Mouse (Mus musculus) layer of hippocampus, adult 9-10 months (tissue): Measurements from ENCODE around the gene Macrod2.

Source experiments
- DNase-seq: peaks from one replicate; pipeline ENCODE4 v3.0.0; 2022; ENCODE audit warnings: low spot score

Gene Macrod2

DNA sequence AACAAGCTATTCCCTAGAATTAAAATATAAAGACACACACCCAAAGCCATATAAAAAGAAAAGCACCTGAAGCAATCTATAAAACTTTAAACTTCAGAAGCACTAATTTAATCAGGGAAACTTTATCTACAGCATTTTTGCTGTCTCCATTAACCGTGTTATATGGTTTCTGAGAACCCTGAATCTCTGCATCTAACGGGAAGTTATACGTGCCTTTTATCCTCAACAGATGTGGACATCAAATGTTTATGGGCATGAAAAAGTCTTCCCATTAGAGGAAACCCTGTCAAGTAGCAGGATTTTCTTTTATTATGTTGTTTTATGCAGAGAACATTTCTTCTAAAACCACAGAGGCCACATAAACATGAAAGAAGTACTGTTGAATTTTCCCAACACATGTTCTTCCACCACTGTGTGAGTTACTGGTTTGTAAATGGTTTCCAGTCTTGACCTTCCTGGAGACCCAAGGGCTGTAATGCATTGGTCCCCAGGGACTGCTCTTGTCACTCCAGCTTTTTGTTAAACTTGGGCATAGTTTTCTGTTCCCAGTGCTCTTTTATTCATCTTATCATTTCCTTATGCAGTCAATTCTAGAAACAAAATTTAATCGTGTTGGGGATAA lies 1629.5 kb downstream of the Macrod2 start:
- DNase-seq = no peak

DNA sequence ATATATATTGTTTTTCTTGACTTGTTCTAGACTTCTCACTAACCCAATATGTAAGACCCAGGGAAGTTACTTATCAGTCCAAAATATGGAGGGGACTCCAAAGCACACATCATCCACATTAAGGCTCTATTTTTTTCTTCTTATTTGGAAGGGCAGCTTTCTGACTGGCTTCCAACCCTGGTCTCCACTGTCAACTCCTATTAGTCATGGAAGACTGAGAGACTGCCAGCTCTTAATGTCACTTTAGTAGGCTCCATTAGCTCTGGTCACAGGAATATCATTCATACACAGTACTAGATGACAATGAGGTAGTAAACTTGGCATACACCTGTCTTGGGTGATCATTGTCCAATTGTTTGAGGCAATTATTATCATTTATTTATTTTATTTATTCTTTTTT lies 1631.6 kb downstream of the Macrod2 start:
- DNase-seq = no peak

DNA sequence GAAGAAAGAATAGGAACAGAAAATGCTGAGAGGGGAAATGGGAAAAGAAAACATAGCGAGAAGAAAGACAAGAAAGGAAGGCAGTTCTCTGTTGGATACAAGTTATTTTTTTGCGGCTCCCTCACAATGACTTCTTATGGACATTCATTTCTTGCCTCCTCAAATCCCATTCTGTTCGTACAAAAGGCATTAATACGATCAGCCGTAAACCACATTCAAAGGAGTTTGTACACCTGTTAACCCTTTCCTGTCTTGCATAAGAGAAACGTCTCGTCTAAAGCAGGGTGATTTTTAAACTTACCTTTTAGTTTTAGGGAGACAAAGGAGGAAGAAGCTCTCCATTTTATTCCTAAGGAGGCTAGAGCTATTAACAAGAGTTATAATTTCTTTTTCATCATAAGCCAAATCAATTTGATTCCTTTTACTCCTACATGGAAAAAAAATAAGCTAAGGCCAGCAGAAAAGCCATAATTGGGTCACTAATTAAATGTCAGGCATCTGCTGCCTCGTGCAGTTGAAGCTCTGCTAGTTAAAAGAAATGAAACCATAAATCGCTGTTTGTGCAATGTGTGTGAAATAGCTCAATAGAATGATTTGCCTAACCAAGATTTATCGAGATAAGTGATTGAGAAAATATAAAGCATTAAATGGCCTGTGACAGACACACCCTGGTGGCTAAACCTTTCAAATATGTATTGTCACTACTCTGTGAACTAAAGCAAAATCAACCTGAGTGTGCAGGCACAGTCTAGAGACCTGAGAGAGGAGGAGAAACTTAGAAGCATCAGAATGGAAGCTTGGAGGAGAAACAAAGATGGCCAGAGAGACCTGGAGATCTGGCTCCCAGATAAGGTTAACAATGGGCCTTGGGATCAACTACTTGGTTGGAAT lies 1635.9 kb downstream of the Macrod2 start:
- no peak for DNase-seq

DNA sequence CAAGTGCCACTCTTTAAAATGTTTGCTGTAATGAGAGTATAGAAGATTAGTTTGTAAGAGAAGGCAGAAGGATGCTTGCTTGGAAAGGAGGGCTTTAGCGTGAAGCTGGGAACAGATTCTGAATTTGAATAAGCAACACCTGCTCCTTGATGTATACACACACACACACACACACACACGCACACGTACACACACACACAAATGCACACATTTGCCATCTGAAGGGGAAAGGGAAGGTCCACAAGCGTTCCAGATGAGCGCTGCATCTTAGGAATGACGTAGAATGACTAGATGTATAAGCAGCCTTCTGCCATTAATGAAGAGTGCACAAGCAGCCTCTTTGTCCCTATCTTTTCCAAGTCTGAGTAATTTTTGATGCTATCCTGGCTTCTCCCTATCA lies 1660.5 kb downstream of the Macrod2 start:
- no peak for DNase-seq

DNA sequence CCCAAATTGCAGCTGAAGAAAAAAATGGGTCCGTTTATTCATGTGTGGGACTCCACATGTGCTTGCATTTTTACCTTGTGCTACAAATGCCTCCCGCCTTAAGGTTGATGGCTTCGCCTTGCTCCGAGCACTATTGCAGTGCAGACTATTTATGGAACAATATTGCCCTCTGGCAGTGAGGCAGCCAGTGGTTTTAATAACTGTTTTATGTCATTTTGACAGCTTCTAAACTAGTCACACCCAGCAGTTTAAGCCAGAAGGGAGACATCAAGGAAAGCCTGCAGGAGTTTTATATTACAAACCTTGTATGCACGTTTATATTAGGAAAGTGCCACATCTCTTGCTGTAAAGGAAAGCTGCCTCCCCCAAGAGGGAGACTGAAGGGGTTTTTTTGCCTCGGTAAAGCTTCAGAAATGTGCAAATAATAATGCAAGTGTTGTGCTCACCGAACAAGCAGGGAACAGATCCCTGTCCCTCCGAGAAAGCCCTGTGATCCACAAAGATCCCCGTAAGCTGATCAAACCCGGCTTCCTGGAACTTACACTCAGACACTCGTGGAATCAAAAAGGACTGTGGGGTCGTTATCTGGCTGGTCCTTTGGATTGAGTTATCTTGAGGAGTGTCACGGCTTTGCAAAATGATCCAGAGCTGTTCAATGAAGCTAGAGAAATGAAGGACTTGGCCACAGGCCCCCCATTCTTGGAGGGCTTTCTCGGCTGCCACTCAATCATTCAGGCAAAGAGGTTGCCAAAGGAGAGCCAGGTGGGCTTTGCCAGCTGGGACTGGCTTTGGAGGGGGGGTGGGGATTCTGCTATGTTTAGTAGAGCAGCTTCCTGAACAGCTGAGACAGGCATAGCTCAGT lies 1663.0 kb downstream of the Macrod2 start:
- no peak for DNase-seq

DNA sequence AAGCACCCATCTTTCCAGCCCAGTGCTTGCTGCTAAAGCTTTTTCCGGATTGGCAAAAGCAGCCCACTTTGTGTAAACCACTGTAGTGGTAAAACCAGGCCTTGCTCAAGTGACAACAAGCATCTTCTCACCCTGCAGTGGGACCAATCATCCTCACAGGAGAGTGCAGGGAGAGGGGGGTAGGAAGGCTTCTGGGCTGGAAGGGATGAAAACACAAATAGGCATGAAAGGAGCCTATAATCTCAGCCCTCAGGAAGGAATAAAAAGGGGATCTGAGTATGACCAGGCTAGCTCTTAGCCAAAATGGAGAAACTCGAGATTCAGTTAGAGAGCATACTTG lies 1663.6 kb downstream of the Macrod2 start:
- no peak for DNase-seq

DNA sequence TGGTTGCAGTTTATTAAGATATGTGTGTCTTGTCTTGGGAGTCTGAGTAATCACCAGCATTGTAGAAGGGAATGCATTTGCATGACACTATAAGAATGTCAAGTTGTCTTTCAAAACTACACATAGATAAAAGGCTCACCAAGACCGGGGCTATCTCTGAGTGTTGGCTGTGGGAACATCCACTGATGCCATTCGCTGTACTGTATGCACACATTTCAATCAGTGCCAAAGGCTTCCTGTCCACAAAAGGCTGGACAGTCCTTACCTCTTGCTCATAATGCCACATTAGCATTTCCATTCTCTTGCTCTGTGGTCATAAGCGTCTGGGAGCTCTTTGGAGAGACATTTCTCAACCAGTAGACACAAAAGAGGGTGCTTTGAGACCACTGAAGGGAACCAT lies 1713.8 kb downstream of the Macrod2 start:
- no peak for DNase-seq

DNA sequence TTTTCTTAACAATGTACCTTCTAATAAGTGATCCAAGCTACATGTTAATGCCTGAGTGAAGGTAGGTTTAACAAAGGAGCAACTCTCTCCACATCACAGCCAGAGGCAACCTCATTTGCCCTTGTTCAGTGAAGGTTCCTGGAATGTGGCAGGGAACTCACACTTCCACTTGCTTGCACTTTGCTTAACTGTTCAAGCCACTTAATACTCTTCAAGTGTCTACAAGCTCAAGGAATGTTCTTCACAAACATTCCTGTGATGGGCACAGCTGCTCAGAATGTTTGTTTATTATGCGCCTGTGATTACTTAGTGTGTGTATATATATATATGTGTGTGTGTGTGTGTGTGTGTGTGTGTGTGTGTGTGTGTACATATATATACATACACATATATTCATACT lies 1721.5 kb downstream of the Macrod2 start:
- DNase-seq = no peak

DNA sequence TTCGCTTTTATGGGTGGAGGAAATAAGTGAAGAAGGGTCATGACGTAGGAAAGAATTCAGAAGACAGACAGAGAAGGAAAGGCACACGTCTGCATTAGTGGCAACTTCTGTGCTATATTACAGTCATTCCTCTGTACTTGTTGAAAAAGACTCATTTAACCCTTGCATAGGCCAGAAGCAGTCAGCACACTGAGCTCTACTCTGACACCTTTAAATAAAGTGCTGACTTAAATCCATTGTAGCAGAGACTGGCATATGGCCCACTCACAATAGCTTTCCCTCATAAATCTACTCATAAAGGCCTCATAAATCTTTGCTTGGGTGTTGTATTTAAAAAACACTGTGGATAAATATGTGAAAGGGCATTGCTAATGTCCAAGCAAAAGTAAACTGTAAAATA lies 1733.0 kb downstream of the Macrod2 start:
- no peak for DNase-seq

DNA sequence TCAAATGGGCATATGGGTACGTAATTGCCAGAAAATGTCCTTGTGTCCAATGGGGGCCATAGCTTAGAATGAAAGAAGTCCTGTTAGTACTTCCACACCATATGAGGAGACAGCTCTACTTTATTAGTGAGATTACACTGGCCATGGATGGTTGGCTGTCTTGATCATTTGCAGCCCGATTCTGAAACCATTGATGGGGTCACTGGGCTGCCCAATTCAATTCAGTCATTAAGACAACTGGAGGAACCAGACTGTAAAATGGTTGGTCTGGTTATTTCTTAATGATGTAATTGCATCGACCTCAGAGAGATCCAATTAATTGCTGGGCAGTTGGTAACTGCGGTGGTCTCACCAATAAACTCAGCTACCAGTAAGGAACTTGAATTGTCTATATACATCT lies 1734.1 kb downstream of the Macrod2 start:
- no peak for DNase-seq

DNA sequence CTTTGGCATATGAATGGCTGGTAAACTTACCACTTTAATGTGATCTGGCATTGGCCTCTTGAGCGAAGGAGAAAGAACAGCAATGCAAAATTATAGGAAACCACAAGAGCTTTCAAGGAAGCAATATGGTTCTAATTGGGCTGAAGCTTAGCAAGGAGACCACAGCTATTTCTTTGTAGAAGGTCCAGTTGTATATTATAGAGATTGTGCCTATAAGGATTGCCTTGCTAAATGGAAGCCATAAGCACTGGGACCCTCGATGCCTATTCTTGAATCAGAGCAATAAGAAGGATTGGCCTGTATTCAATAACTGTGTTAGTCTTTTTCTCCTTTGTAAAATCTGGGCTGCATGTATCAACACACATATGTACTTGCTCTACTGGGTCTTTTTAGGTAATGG lies 1754.2 kb downstream of the Macrod2 start:
- DNase-seq = no peak

DNA sequence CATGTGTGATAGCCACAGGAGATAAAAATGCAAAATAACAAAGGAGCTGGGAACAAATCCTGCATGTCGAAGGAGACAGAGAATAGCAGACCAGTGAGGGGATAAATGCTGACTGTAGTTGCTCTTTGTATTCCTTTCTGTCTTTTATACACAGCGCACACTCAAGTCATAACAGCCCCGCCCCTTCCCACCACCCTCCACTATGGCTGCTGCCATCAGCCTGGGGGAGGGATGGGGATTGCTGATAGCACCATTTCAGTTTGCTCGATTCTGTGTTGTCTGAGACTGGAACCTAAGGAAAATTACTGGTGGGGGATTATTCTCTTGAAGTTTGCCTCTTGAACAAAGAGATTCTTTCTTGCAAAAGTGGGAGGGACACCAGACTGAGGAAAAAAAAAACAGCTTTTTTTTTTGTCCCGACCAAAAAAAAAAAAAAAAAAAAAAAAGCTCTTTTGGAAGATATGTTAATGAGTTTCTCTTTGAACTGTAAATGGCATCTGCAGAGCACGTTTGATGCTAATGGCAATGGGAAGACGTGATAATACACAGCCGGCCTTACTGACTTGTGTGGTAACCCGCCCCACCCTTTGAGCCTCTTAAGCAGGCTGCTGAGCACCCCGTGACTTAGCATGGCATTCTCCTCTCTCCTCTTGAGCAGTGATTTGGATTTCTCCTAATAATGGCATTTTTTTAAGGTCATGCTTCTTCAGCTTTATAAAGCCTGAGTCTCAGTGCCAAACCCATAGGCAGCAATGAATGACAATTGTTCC lies 1768.6 kb downstream of the Macrod2 start:
- DNase-seq = no peak

DNA sequence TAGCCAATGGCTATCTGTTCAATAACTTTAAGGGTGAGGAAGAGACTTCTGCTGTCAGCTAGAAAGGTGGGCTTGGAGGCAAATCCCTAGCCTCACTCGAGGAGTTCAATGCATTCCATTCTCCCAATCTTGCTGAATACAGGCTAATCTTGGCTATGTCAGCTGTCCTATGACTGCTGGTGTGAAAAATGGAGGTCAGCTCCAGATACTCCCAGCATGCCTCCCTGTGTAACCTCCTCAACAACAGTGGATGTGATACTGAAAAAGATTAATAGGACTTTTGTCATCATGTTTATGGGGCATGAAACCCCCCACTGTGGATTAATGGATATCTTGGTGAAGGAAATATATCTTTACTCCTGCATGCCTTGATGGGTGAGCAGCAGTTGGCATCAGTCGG lies 1774.5 kb downstream of the Macrod2 start:
- no peak for DNase-seq

DNA sequence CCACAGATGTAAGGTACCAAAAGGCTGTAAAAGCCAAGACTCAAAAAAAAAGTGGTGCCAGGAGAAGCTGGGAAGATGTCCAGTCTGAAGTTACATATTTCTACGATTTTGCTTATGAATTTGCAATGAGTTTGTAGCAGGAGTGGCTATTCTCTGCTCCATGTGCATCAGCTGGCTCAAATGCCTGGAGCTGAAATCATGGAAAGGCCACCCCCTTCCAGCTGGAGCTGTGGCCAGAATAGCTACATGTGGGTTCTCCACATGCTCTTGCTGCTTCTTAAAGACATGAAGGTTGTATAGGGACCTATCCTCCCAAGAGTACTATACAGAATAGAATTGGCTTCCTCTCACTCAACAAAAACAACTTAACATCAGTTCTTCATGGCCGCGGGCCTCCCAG lies 1777.6 kb downstream of the Macrod2 start:
- DNase-seq = no peak

DNA sequence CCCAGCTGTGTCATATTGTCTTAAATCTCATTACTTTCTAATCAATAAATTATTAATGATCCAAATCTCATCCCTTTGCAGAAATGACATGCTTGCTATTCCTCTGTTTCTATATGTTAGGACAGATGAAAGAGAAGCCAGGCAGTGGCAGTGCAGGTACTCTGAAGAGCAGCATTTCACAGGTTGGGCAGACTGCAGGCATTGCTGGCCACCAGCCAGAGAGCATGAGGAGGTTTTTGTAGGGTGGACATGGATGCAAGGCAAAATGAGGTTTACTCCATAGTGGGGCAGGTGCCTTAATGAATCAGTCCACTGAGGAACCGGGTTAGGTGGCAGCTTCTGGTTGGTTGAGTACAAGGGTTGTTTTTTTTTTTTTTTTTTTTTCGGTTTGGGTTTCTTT lies 1778.9 kb downstream of the Macrod2 start:
- DNase-seq = no peak

DNA sequence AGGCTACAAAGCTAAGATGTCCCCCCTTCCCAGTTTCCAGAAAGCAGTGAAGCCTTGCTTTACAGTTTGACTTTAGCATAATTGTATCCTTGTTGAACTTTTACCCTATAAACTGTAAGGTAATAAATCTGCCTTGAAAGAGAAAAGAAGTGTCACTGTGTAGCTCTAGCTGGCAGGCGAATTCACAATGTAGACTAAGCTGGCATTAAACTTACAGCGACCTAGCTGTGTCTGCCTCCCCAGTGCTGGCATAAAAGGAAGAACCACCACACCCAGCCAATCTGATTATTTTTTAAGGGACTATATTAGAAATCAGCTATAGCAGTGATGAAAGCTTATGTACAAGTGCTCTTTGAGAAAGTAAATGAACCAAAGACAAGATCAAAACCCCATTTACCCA lies 1791.8 kb downstream of the Macrod2 start:
- DNase-seq = no peak

DNA sequence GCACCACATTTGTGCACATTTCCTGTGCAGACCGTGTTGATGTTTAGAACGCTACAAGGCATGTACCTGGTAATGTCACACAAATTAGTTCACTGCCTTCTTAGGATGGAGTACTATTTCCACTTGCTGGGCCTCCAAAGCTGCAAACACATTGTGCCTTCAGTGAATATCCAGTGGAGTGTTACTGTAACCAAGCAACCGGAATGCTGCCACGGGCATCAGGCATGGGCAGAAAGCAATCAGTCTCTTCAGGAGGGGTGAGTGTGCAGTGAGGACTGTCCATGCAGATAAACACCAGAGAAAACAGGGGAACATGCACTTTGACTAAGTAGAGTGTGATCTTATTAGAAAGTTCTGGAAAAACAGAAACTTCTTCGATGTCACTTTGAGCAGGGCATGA lies 1792.3 kb downstream of the Macrod2 start:
- DNase-seq = no peak

DNA sequence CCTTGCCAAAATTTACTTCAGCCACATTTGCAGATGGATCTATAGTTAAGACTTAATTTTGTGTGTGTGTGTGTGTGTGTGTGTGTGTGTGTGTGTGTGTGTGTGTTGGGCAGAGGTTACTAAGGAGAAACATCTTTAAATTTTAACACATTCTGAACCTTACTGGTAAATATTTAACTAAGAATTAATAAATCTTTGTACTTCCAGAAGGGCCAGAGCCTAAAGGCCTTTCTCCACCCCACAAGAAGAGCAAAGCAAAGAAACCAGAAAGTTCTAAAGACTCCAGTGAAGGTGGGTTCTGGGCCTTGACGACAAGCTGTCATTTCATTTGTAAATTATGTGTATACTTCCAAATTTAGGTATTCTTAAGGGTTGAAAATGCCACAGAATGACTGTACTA lies 1822.3 kb downstream of the Macrod2 start:
- DNase-seq = no peak

DNA sequence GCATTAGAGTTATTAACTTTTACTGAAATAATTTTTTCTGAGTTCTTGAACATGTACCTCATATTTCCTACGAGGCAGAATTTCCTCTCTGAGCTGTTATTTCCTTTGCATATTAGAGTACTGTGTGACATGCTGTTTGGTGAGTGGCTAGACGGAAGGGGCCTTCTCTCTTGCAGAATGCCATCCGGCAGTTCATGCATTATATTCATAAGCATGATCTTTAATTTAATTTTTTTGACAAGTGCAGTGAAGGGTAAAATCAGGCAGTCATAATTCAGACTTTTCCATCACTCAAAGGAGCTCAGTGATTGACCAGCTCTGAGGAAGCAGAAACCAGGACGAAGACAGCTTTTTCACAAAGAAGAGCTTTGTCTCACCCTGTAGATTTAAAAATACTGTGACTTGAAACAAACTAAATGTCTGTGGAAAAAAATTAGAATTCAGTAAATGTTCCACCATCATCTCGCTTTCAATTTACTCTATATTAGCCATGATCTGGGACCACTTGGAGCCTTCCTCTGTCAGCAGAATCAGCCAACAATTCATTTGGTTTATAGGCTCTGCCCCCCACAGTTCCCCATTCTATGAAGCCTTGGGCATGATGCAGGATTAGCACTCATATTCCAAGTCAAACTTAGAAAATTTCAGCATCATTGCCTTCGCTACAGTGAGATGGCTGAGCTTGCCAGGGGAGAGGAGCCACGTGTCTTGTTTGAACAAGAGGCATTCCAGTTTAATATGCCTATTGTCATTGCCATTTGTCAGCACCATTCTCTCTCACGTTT lies 1827.2 kb downstream of the Macrod2 start:
- no peak for DNase-seq

DNA sequence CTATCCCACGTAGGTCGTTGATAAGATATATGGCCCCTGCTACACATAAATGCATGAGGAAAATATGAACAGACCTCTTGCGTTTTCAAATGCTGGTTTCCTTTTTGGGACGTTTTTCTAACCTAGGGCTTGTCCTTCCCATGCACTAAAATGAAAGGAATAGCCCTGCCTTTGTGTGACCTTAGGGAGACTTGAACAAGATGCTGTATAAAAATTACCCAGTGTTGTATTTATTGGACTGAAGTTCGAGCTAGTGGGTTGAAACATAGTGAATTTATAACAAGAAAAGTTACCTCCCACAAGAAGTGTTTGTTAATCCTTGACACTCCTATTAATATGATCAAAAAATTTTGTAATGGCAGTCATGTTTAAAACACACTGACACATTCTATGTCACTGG lies 1827.8 kb downstream of the Macrod2 start:
- no peak for DNase-seq

DNA sequence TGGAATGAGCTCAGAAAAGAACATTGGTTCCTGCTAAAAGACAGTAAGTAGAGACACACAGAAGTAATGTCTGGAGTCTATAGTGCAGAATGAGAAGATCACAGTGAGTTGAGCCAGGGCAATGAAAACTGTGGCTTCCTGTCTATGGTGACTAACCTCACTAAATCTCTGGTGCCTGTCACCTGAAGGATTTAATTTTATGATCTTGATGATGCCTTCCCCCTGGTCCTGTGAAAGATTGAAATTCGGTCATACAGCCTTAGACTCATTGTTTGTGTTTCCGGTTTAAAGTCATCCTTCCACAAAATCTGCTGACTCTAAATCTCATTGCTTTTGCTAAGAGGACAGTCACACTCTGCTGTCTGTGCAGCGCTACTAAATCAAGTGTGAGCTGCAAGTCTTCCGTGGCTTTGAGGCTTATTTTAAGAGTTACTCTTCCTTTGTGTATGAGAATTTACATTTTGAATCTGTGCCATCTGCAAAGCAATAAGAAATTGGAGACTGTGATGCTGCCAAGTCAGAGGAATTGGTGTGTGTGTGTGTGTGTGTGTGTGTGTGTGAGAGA lies 1836.0 kb downstream of the Macrod2 start:
- DNase-seq = no peak
